In the genomic region with DNA sequence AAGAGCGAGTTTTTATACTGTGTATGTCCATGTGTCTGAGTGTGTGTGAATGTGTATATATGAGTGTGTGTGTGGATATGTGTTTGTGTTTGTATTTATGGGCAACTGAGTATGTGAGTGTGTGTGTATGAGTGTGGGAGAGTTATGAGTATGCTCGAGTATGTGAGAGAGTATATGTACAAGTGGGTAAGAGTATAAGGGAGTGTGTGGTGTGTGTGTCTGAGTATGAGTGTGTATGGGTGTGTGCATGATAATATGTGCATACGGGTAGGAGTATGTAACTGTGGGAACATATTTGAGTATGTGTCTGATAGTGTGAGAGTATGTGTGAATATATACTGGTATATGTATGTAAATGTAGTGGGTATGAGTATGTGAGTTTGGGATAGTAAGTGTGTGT, we compare ENCODE assay signal across 26 mouse cellular contexts.
"Had no signal": no experiment of that assay in that cellular context is flagged by ENCODE, and none has a peak within 500 bp of the region (broad histone marks: within the 10 kb centered on the region; RNA-seq: fewer than 3 reads in every experiment).

No protein-coding gene starts in this region.

- H3K9me3 ChIP-seq: heart, embryonic 10.5 days; heart, embryonic 12.5 days; hindbrain, embryonic 10.5 days; hindbrain, embryonic 13.5 days; hindbrain, embryonic 15.5 days; intestine, embryonic 15.5 days; limb, embryonic 10.5 days; limb, embryonic 12.5 days; liver, embryonic 13.5 days had no signal

- DNase-seq: gastrocnemius, adult 2 months; gastrocnemius, postnatal 10 days; gastrocnemius, postnatal 25 days; heart, adult 18-20 months; heart, postnatal 10 days; heart, postnatal 4 days; kidney, adult 18-20 months; kidney, adult 8-10 months; kidney, postnatal 10 days; kidney, postnatal 25 days; kidney, postnatal 4 days; liver; liver, embryonic 13.5 days had no signal

- H3K36me3 ChIP-seq: heart, embryonic 10.5 days; heart, embryonic 12.5 days; hindbrain, embryonic 10.5 days; hindbrain, embryonic 13.5 days; hindbrain, embryonic 15.5 days; intestine, embryonic 15.5 days; limb, embryonic 10.5 days; limb, embryonic 12.5 days; liver, embryonic 13.5 days had no signal

- H3K4me2 ChIP-seq: heart, embryonic 12.5 days; hindbrain, embryonic 13.5 days; hindbrain, embryonic 15.5 days; intestine, embryonic 15.5 days; limb, embryonic 12.5 days; liver, embryonic 11.5 days; liver, embryonic 13.5 days had no signal

- H3K4me3 ChIP-seq: gastrocnemius, adult 2 months; heart, embryonic 10.5 days; heart, embryonic 12.5 days; hindbrain, embryonic 10.5 days; hindbrain, embryonic 13.5 days; hindbrain, embryonic 15.5 days; intestine, embryonic 15.5 days; layer of hippocampus, adult 2 months; left cerebral cortex, adult 2 months; limb, embryonic 10.5 days; limb, embryonic 12.5 days; liver, embryonic 13.5 days had no signal

- ATAC-seq: inflammation-experienced regulatory T-cells, adult 6 months; intestine, embryonic 15.5 days; intestine, postnatal 0 days had no signal

- H3K9ac ChIP-seq: heart, embryonic 12.5 days; hindbrain, embryonic 13.5 days; hindbrain, embryonic 15.5 days; intestine, embryonic 15.5 days; limb, embryonic 12.5 days; liver, embryonic 13.5 days had no signal

- H3K27me3 ChIP-seq: heart, embryonic 12.5 days; hindbrain, embryonic 13.5 days; hindbrain, embryonic 15.5 days; intestine, embryonic 15.5 days; limb, embryonic 12.5 days; liver, embryonic 13.5 days had no signal

- H3K4me1 ChIP-seq: heart, embryonic 10.5 days; heart, embryonic 12.5 days; hindbrain, embryonic 10.5 days; hindbrain, embryonic 13.5 days; hindbrain, embryonic 15.5 days; intestine, embryonic 15.5 days; limb, embryonic 10.5 days; limb, embryonic 12.5 days; liver, embryonic 13.5 days had no signal

- H3K27ac ChIP-seq: gastrocnemius, adult 2 months; heart, embryonic 10.5 days; hindbrain, embryonic 10.5 days; hindbrain, embryonic 13.5 days; hindbrain, embryonic 15.5 days; intestine, embryonic 15.5 days; layer of hippocampus, adult 2 months; left cerebral cortex, adult 2 months; limb, embryonic 10.5 days; limb, embryonic 12.5 days; liver, embryonic 13.5 days had no signal
